Mouse (Mus musculus): ENCODE data around the gene Chrng. TPM values are rescaled to one million over a fixed set of nuclear protein-coding genes. Genes with fewer than 3 reads are reported as not detected.

Gene Chrng
- not detected in 2 replicates for total RNA-seq (2021)
- long read RNA-seq, experiment 1, result 0 reads
- long read RNA-seq, experiment 2, result 0 reads

DNA sequence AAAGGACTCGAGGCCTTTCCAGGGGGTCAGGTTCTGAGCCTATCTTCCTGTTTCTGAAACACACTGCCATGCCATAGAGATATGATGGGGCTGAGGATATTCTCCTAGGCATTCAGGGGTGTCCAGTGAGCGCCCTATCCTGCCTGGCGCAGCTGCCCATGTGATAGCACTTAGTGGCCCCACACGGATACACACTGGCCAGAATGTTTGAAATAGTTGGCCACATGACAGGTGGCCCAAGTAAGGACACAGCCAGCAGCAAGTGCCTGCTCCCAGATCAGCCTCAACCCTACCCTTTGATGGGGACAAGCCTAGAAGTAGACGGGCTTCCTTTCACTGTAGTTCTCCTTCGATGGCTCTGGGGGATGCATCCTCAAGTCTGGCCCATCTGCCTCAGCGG, at the start of gene Chrng:
Gene Chrng, plus strand, starts transcription at position 193 of the 400 bp plus-strand sequence.
- DNase-seq, result no peak

DNA sequence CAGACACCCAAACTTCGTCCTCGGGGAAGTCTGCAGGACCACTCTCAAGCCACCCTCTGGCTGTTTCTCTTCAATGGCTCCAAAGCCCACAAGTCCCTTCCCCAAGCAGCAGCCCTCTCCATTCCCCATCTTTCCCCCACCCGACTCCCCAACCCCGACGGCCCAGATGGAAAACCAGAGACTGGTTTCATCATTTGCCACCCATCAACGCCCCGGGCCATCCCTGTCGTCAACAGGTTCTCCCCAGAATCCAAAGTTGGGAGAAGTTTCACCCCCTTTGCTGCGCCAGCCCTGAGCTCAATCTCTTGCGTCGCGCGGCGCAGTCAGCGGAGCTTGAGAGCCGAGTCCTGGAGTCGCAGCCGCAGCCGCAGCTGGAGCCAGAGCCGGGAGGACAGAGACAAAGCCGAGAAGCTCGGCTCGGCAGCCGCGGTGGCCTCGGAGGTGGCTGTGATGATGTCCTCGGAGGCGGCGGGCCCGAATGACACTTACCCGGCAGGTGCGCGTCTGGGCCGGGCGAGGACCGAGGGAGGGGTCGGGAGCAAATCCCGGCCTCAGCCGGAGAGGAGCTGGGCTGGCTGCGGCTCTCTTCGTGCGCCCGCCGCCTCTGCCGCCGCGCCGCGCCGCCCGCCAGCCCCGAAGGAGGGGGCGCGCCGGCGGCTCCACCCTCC, 48.8 kb upstream of the Chrng start:
- DNase-seq, result peak; percentile 38

DNA sequence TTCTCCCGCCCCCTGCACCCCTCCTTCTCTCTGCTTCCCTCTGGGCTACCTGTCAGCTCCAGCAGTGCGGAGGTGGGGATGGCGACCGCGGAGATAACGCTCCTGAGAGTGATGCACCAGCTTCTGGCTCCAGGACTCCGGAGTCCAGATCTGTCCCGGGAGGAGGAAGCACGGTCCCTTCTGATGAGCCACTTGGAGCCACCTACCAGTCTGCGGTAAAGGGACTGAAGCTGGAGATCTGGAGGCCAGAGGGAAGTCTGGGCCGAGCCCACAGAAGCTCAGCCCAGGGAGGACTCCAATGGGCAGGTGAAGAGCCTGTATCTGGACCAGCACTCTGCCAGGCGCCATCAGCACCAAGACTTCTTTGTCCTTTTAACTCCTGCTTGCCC, 48.3 kb upstream of the Chrng start, which contains the start of gene Ecel1:
Gene Ecel1, minus strand, starts transcription at position 323 of the 389 bp plus-strand sequence.
- DNase-seq, result no peak

DNA sequence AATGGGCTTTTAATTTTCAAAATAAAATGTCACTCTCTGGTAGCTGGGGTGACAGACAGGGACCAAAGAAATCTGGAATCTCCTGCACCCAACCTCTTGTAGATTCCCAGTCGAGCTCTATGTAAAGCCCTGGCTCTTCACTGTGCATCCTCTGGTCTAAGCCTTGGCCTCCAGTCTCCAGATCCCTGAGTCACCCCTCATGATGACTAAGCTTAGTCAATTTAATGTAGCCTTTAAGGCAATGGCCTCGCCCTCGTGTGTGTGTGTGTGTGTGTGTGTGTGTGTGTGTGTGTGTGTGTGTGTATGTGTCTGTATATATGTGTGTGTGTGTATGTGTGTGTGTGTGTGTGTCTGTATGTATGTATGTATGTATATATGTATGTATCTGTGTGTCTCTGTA, 45.1 kb upstream of the Chrng start:
- DNase-seq, result peak; percentile 49

DNA sequence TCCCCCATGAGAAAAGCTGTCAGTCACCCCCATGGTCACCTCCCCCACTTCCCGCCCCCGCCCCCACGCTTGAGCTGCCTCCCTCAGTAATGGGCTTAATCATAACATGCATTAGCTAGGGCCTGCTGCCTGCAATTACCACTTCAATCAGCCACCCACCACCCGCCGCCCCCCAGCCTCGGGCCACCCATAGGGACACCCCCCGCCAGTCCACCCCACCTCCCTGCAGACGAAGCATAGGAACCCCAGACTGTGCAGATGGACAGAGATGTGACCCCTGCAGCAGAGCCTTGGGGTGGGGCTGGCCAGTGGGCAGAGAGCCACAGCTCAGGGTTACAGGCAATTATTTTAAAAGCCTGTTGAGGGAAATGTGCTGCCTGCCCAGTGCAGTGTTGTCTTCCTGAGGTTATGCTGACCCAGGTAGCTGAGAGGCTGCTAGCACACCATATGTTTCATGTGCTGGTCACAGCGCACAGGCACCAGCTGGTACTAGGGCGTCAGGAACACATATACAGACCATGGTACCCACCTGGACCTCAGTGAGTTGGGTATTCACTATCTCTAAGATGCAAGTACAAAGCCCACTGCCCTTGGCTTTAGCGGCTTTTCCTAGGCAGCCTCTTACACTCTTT, 40.2 kb upstream of the Chrng start:
- no peak for DNase-seq

DNA sequence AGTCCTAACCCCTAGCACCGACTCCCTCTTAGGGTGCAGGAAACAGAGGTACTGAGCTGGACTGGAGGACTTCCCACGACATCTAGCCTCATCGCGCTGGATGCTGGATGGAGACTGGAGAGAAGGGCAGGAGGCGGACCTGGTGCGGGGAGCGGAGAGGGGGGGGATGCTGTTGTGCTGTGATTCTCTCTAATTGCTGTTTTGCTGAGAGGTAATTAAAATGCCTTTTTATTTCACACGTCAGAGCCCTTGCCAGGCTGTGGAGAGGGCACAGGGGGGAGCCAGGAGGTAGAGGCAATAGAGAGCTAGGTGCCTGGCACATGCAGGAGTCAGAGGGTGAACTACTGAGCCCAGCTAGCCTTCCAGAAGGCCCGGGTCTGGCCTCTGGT, 39.7 kb upstream of the Chrng start:
- DNase-seq, result no peak

DNA sequence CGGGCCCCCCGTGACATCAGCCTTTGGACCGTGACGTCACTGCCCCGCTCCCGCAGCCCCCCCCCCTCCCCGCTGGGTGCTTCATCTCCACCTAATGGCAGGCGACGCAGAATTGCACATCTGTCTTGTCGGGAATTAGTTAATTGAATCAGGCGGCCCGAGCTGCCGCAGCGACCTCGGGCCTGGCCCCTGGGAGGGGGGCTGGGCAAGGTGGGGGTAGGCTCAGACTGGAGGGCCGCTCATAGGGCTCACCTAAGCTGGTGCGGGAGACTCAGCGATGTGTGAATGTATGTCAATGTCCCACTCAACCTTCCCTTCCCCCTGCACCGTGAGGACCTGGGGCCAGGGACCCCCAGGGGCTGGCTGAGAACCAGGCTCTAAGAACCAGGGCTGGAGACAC, 34.0 kb upstream of the Chrng start:
- DNase-seq, result no peak

DNA sequence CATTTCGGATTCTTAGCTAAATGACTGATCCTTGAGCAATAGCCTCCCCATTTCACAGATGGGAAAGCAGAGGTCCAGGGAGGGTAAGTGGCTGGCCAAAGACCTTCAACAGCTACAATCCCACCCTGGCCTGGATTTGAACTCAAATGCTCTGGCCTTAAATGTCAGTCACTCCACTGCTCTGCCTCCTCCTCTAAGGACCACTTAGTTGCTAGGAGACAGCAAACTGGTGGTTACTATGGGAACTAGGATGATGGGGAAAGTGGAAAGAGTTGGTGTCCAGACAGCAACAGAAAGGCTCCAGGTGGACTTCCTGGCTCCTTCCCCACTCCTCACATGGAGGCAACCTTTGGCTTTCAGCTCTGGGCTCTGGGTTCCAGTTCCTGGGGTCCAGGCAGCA, 33.1 kb upstream of the Chrng start:
- no peak for DNase-seq

DNA sequence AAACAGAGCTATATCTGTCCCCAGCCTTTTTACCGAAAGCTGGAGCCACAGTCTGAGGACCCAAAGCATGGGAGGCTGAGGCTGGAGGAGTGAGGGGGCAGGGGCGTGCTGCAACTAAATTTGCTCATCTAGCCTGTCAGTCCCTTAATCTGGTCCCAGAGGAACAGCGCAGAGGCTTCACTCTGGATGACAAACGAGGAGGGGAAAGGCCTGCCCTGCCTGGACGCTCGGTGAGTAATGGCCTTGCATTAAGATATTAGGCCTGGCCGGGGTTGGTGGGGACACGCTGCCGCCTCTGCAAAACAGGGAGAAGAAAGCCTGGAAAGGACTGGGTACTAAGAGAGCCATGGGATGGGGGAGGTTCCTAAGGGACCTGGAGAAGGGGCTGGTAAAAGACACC, 32.1 kb upstream of the Chrng start:
- peak; percentile 58 for DNase-seq

DNA sequence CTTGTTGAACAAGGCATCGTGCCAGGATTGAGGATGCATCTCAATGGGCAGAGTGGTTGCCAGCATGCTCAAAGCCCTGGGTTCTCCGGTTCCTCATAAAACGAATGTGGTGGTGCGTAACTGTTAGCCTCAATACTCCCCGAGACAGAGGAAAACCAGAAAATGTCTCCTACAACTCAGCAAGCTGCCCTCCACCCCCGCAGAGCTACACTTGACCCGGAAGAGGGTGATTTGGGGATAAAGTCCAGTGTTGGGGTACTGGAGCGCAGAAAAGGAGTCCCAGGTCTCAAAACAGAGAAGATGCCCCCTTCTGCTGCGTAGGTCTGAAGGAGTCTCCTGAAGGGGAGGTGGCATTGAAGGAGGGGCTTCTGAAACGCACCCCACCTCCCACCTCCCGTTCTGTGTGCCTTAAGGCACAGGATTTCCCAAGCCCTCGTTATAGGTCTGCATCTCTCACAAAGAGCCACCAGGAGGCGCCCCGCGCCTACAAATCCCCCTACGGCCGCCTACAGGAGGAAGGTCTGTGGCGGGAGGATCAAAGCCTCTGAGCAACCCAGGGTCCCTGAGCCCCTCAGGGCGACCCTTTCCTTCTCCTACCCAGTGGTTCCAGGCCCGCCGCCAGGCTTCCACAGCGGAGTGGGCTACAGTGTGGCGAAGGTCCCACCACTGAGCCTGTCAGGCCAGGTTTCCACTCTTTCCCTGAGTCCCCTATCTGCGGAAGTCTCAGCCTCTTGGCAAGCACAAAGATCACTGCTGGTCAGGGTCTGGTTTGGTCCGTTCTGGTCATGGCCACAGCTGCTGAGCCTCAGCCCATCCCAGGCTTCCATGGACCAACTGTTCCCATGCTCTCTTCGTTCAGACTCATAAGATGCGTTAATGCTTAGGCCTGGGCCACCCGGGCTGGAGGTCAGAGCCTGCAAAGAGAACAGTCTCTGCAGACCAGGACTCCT, 30.2 kb upstream of the Chrng start:
- DNase-seq, result peak; percentile 83

DNA sequence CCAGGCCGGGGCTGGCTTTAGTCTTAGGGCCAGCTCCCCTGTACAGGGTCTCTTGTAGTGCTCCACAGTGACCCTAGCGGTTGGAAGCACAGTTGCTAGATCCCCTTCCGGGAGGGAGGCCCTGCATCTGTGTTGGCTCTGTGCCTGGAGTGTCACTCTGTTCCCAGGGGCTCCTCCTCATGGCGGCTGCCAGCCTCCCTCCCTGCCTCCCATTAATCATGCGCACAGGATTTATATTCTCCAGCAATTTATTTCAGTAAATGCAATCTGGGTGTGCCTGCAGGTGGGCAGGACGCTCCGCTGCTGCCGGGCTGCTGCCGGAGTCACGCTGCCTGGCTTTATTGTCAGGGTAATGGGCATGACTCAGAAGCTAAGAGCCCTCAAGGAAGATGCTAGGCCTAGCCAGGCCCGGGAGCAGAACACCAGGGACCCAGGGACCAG, 28.6 kb upstream of the Chrng start:
- peak; percentile 76 for DNase-seq

DNA sequence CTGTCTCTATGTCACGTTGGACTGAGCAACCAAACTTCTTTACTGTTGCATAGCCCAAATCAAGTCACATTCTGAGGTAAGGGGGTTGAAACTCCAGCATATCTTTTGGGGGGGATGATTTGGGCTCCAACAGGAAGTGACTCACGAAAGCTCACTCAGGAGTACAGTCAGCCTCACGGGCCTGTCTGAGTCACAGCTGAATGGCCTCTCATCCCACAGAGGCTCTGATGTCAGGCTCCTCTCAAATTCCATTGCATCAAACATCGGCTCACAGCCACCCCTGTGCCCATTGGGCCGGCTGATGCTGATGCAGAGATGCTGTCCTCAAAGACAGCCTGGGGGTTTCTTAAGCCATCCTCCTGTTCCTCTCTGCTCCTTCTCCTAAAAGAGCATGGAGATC, 23.6 kb upstream of the Chrng start:
- DNase-seq, result peak; percentile 67

DNA sequence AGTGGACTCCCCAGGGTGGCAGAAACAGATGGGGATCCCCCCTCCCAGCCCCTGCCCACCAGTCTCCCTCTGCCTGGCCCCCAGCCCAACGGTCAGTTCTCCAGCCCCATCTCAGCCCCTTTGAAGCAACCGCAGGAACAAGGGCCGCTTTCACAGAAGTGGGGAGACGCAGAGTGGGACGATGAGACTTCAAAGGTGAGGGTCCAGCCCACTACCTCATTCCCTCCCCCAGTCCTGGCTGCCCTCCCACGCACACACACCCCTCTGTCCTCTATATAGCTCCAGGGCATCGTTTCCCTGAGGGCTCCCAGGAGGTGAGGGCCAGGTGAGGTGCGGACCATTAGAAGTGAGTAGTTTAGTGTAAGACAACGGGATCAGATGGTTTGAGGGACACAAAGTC, 21.4 kb upstream of the Chrng start, which contains the start of gene Prss56:
Gene Prss56, plus strand, starts transcription at position 301 of the 400 bp plus-strand sequence.
- DNase-seq, result no peak

DNA sequence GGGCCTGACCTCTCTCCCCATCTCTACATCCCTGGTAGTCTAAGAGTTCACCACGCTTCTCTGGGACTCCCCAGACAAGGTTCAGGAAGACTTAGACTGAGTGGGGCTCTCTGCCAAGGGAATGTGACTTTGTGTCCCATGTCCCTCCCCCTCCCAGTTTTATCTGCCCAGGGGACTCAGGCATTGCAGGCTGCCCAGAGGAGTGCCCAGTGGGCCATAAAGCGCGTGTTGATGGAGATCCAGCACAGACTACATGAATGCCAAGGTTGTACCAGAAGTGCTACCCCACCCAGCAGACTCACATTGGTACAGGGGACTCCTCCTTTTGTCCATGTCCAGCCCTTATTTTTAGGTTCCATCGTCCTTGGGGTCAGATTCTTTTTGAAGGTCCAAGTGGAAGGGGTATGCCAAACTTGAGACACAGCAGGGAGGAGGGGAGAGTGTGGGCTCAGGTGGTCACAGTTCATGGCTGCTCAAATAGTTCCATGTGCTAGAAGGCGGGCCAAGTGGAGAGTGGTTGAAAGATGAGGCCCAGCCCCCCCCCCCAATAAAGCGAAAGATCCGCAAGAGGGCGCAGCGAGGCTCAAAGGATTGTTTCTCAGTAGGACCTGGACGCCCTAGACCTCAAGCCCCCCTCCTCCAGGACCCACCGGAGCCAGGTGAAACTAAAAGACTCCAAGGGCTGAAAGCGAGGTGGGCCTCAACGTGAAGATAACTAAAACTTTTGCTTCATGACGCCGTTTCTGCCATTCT, 20.3 kb upstream of the Chrng start:
- peak; percentile 68 for DNase-seq

DNA sequence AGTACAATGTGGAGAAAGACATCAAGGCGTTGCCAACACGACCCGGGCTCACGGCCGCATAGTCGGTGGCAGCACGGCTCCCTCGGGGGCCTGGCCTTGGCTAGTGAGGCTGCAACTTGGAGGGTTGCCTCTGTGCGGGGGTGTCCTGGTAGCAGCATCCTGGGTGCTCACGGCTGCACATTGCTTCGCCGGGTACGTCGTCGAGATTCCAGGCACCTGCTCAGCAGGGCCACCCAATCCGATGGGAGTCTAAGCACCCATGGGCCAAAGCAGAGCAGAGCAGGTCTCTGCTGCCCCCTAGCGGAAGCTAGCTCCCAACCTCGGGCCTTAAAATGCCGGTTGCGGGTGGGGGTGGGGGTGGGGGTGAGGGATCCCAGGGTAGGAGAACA, 19.7 kb upstream of the Chrng start:
- peak; percentile 89 for DNase-seq

DNA sequence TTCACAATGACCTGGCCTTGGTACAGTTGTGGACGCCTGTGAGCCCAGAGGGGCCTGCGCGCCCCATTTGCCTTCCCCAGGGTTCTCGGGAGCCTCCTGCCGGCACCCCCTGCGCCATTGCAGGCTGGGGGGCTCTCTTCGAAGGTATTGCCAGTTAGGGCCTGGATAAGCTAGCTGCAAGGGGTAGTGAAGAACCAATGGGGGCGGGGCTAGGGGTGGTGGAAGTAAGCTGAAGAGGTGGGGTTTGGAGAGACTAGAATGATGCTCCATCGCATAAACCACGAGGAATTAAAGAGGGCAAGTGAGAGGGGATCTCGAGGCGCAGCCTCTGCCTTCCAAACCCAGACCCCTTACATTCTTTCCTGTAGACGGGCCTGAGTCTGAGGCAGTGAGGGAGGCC, 18.9 kb upstream of the Chrng start:
- DNase-seq, result no peak

DNA sequence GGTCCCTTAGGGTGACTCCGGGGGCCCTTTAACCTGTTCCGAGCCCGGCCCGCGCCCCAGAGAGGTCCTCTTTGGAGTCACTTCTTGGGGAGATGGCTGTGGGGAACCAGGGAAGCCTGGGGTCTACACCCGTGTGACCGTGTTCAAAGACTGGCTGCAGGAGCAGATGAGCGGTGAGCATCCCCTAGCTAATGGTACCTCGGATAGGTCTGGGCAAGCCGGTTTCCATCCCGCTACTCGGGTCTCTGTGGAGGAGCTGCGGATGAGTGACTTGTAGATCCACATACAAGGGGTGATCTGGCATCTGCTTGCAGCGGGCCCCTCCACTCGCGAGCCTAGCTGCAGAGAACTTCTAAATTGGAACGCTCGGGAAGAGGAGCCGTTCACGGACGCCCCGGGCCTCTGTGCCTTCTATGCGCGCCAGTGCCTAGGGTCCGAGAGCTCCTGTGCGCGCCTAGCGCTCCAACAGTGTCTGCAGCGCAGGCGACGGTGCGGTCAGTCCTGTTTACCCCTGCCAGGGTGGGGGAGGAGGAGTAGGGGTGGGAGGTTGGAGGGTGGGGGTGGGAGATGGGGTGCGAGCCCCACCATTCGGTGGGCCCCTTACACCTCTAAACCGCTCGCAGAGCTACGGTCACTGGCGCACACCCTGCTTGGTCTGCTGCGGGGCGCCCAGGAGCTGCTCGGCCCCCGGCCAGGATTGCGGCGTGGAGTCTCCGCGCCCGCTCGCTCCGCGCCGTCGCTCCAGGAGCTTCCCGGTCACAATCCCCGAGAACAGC, 18.0 kb upstream of the Chrng start:
- DNase-seq, result no peak

DNA sequence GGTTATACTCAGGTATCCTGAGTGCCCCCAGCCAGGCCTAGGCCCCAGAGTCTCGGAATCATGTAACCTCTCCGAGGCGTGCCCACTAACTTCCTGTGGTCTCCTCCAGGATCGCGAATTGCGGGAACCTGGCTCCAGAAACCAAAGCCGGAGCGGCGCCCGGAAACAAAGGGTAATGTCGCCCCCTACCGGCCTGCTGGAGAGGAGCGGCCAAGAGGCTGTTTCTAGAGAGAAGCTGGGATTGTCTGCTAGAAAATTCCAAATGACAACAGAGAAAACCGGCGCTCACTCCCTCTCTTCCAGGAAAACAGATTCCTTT, 17.5 kb upstream of the Chrng start:
- DNase-seq, result peak; percentile 87

DNA sequence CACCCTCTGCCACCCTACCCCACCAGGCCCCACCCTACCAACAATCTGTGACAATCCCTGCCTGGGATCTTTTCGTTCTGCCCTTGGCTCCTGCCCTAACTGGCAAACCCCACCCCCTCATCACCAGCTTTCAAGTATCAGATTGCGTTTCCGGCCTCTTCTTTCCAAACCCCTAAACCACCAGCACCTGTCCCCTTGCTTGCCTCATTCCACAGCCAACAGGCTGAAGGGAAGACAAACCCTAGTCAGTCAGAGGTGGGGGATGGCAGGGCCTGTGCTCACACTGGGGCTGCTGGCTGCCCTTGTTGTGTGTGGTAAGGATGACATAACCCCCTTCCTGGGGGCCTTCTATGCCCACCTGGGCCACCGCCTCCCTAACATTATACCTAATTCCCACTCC, 14.0 kb upstream of the Chrng start, which contains the start of gene Chrnd:
Gene Chrnd, plus strand, starts transcription at position 179 of the 400 bp plus-strand sequence.
- DNase-seq, result no peak

DNA sequence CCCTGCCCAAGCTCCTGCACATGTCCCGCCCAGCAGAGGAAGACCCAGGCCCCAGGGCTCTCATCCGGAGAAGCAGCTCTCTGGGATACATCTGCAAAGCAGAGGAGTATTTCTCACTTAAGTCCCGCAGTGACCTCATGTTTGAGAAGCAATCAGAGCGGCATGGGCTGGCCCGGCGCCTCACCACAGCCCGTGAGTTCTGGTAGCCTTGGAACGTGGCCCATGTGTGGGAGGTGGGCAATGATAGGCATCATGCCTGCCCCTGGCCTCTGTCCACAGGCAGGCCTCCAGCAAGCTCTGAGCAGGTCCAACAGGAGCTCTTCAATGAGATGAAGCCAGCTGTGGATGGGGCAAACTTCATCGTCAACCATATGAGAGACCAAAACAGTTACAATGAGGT, 7.2 kb upstream of the Chrng start:
- DNase-seq, result no peak

Measured in adrenal gland, postnatal 14 days (tissue).